Mouse (Mus musculus): ENCODE results near the gene Hsp90aa1. TPM values are rescaled to one million over a fixed set of nuclear protein-coding genes. Genes with fewer than 3 reads are reported as not detected.

The Hsp90aa1 gene
- total and polyA plus RNA-seq, 3 experiments: 730 to 2,091 (median 1,361) TPM

DNA sequence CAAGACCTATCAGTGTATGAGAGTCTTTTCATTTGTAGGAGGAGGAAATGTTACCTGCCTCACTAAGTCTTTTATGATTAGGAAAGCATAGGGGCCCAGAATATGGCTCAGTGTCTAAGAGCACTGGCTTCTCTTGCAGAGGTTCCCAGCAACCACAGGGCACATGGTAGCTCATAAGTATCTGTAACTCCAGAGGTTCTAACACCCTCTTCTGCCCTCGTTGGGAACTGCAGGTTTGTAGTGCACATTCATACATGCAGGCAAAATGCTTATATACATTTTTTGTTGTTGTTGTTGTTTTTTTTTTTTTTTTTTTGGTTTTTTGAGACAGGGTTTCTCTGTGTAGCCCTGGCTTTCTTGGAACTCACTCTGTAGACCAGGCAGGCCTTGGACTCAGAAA lies 23.9 kb upstream of the Hsp90aa1 start:
- dilution Hi-C loops (cut with MboI; ENCODE audit: extremely low pct_ligation_motif_present, extremely low pct_unique_long_range_greater_than_20kb, low sequenced_read_pairs): no loop called here
- peaks cover 6 to 36% of the 10 kb centered on the region in 2 experiments for H3K4me1 ChIP-seq (ENCODE audit: control insufficient read depth in 1 of 2, insufficient read depth in 2 of 2)
- TF ChIP-seq MYC (IDR thresholded peaks at IDR 0.05; ENCODE audit: low read depth, low read length) (0 out of 2 replicates have a peak, but pooled peaks have one; percentile 32), CTCF (conservative IDR thresholded peaks at IDR 0.05 in 1 of 2, IDR thresholded peaks at IDR 0.05 in 1 of 2; ENCODE audit: low read depth in 2 of 2, low read length in 2 of 2) (peak in 1 of 2 experiments; percentile 26; a peak in 1 of 4 replicates), HCFC1 (IDR thresholded peaks at IDR 0.05; ENCODE audit: low read depth, low read length) (no peak)

DNA sequence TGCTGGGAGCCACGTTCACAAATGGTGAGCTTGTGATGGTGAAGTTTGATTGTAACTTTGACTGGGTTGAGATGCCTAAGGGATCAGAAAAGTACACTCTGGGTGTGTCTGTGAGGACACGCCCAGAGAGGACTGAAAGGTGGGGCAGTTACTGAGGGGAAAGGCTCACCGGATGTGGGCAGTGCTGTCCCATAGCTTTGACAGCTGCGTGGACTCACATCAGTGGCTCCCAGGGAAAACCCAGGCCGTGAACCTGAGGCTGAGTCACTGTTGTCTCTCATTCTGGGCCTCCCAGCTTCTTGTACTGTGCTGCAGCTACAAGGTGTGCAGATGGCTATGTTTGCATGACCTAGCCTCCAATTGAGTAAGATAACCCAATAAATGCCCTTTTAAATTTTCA lies 23.0 kb upstream of the Hsp90aa1 start:
- H3K27ac ChIP-seq (ENCODE audit: insufficient read depth, low read depth): peak overlapping the region; percentile 77
- dilution Hi-C loops (cut with MboI; ENCODE audit: extremely low pct_ligation_motif_present, extremely low pct_unique_long_range_greater_than_20kb, low sequenced_read_pairs) (no loop called here), in situ Hi-C loops (cut with MboI; ENCODE audit: low pct_ligation_motif_present, low pct_unique_long_range_greater_than_20kb, low sequenced_read_pairs) (no loop called here)
- H3K27me3 ChIP-seq (replicated peaks): peaks cover 5% of the 10 kb centered on the region
- H3K9ac ChIP-seq (ENCODE audit: insufficient read depth, low read depth): no peak overlapping the region
- peaks cover 6 to 36% of the 10 kb centered on the region in 2 experiments for H3K4me1 ChIP-seq (ENCODE audit: control insufficient read depth in 1 of 2, insufficient read depth in 2 of 2)
- H3K9me3 ChIP-seq (replicated peaks; ENCODE audit: low read length): peaks cover 13% of the 10 kb centered on the region
- no peak overlapping the region for H3K4me2 ChIP-seq (ENCODE audit: insufficient read depth, low read depth, poor library complexity, severe bottlenecking)
- no peak overlapping the region for H3K4me3 ChIP-seq (replicated peaks in 1 of 3; ENCODE audit: low read depth in 2 of 3, low read length in 2 of 3, poor library complexity in 1 of 3)
- DNase-seq (ENCODE audit: extremely low read depth): peak; percentile 73
- no peaks in the 10 kb centered on the region for H3K79me2 ChIP-seq (replicated peaks; ENCODE audit: control insufficient read depth, extremely low read depth, insufficient read depth, poor library complexity, severe bottlenecking)
- no peaks in the 10 kb centered on the region for H3K36me3 ChIP-seq (replicated peaks in 1 of 2; ENCODE audit: control insufficient read depth in 1 of 2, insufficient read depth in 1 of 2, low read length in 1 of 2)
- TF ChIP-seq ELF1 (IDR thresholded peaks at IDR 0.05; ENCODE audit: low read depth, low read length) (no peak), EP300 (IDR thresholded peaks at IDR 0.05; ENCODE audit: low read length) (peak; percentile 63; the same call in 1 of the 2 replicates), SIN3A (IDR thresholded peaks at IDR 0.05; ENCODE audit: low read length) (peak; percentile 62; the same call in 1 of the 2 replicates), MYC (IDR thresholded peaks at IDR 0.05; ENCODE audit: low read depth, low read length) (no peak), JUND (conservative IDR thresholded peaks at IDR 0.05; ENCODE audit: low read depth, low read length) (no peak), GABPA (IDR thresholded peaks at IDR 0.05; ENCODE audit: insufficient replicate concordance, low read depth, low read length) (no peak), POLR2A (IDR thresholded peaks at IDR 0.05; ENCODE audit: low read depth, low read length) (no peak), SMC3 (IDR thresholded peaks at IDR 0.05; ENCODE audit: low read depth, low read length) (no peak), BHLHE40 (IDR thresholded peaks at IDR 0.05; ENCODE audit: low read depth, low read length) (peak; percentile 53), ZNF384 (IDR thresholded peaks at IDR 0.05; ENCODE audit: low read depth, low read length) (no peak), KAT2A (IDR thresholded peaks at IDR 0.05; ENCODE audit: insufficient replicate concordance, low read length) (no peak), NELFE (IDR thresholded peaks at IDR 0.05; ENCODE audit: low read depth, low read length) (no peak), PAX5 (IDR thresholded peaks at IDR 0.05; ENCODE audit: low read length) (no peak), ZKSCAN1 (IDR thresholded peaks at IDR 0.05; ENCODE audit: borderline replicate concordance, low read depth, low read length) (no peak), NRF1 (IDR thresholded peaks at IDR 0.05; ENCODE audit: low read depth, low read length) (no peak), USF2 (conservative IDR thresholded peaks at IDR 0.05; ENCODE audit: low read depth, low read length) (no peak), UBTF (IDR thresholded peaks at IDR 0.05; ENCODE audit: low read depth, low read length) (no peak), HCFC1 (IDR thresholded peaks at IDR 0.05; ENCODE audit: low read depth, low read length) (no peak), MAX (IDR thresholded peaks at IDR 0.05; ENCODE audit: low read length) (no peak), ETS1 (conservative IDR thresholded peaks at IDR 0.05; ENCODE audit: low read depth, low read length) (peak; percentile 82), TCF12 (IDR thresholded peaks at IDR 0.05; ENCODE audit: low read depth, low read length) (no peak), JUN (IDR thresholded peaks at IDR 0.05; ENCODE audit: insufficient read depth, low read depth, low read length) (no peak), RCOR1 (conservative IDR thresholded peaks at IDR 0.05; ENCODE audit: low read depth, low read length) (no peak), MEF2A (IDR thresholded peaks at IDR 0.05; ENCODE audit: borderline replicate concordance, low read depth, low read length) (peak; percentile 44; the same call in 1 of the 2 replicates), IRF4 (IDR thresholded peaks at IDR 0.05; ENCODE audit: low read depth, low read length) (peak; percentile 69), CTCF (conservative IDR thresholded peaks at IDR 0.05 in 1 of 2, IDR thresholded peaks at IDR 0.05 in 1 of 2; ENCODE audit: low read depth in 2 of 2, low read length in 2 of 2) (no peak), E2F4 (IDR thresholded peaks at IDR 0.05; ENCODE audit: insufficient replicate concordance, low read depth, low read length) (no peak), CHD2 (IDR thresholded peaks at IDR 0.05; ENCODE audit: low read length) (no peak), MXI1 (IDR thresholded peaks at IDR 0.05; ENCODE audit: low read depth, low read length) (0 out of 2 replicates have a peak, but pooled peaks have one; percentile 40), TBP (conservative IDR thresholded peaks at IDR 0.05; ENCODE audit: low read depth, low read length) (no peak), CHD1 (IDR thresholded peaks at IDR 0.05; ENCODE audit: low read depth, low read length) (no peak), RAD21 (IDR thresholded peaks at IDR 0.05; ENCODE audit: low read depth, low read length) (no peak), POLR2AphosphoS2 (IDR thresholded peaks at IDR 0.05; ENCODE audit: low read depth, low read length) (no peak)

More for the DNA sequence above, 23.9 kb upstream of the Hsp90aa1 start:
- in situ Hi-C loops (cut with MboI; ENCODE audit: low pct_ligation_motif_present, low pct_unique_long_range_greater_than_20kb, low sequenced_read_pairs): no loop called here
- Histone ChIP-seq H3K27me3 (replicated peaks) (no peaks in the 10 kb centered on the region), H3K4me3 (replicated peaks in 1 of 3; ENCODE audit: low read depth in 2 of 3, low read length in 2 of 3, poor library complexity in 1 of 3) (no peak overlapping the region), H3K79me2 (replicated peaks; ENCODE audit: control insufficient read depth, extremely low read depth, insufficient read depth, poor library complexity, severe bottlenecking) (no peaks in the 10 kb centered on the region), H3K27ac (ENCODE audit: insufficient read depth, low read depth) (no peak overlapping the region), H3K4me2 (ENCODE audit: insufficient read depth, low read depth, poor library complexity, severe bottlenecking) (no peak overlapping the region), H3K9ac (ENCODE audit: insufficient read depth, low read depth) (no peak overlapping the region), H3K36me3 (replicated peaks in 1 of 2; ENCODE audit: control insufficient read depth in 1 of 2, insufficient read depth in 1 of 2, low read length in 1 of 2) (no peaks in the 10 kb centered on the region), H3K9me3 (replicated peaks; ENCODE audit: low read length) (peaks cover 13% of the 10 kb centered on the region)
- DNase-seq (ENCODE audit: extremely low read depth): no peak

Data from CH12.LX (cell line).